Mouse (Mus musculus): ENCODE results near the gene 1700016D06Rik. TPM values are rescaled to one million over a fixed set of nuclear protein-coding genes. Genes with fewer than 3 reads are reported as not detected.

1700016D06Rik gene
- total RNA-seq (2021), result not detected in 2 replicates
- long read RNA-seq, result 0 reads

- no peak for DNase-seq
Measured at GRCm38 (mm10) chr8:11701033-11701362, at the start of gene 1700016D06Rik. Gene 1700016D06Rik (minus strand): TSS chr8:11701063.

GRCm38 (mm10) chr8:11749472-11749871 is 48.6 kb upstream of the 1700016D06Rik start:
- no peak for DNase-seq

GRCm38 (mm10) chr8:11746850-11747600 is 46.2 kb upstream of the 1700016D06Rik start:
- DNase-seq, result no peak

GRCm38 (mm10) chr8:11743580-11743979 is 42.7 kb upstream of the 1700016D06Rik start:
- DNase-seq, result no peak

GRCm38 (mm10) chr8:11740857-11741256 is 40.0 kb upstream of the 1700016D06Rik start:
- no peak for DNase-seq

- no peak for DNase-seq
Measured at GRCm38 (mm10) chr8:11739082-11739481, 38.2 kb upstream of the 1700016D06Rik start.

- no peak for DNase-seq
Measured at GRCm38 (mm10) chr8:11737096-11737495, 36.2 kb upstream of the 1700016D06Rik start.

- DNase-seq, result no peak
Measured at GRCm38 (mm10) chr8:11735672-11736235, 34.9 kb upstream of the 1700016D06Rik start.

- DNase-seq, result no peak
Measured at GRCm38 (mm10) chr8:11730271-11730940, 29.5 kb upstream of the 1700016D06Rik start.

GRCm38 (mm10) chr8:11728482-11729295 is 27.8 kb upstream of the 1700016D06Rik start:
- no peak for DNase-seq

- DNase-seq, result peak; percentile 52
Measured at GRCm38 (mm10) chr8:11727651-11728481, 27.0 kb upstream of the 1700016D06Rik start, which contains the start of gene Arhgef7. Gene Arhgef7 (plus strand): TSS chr8:11727721.

- DNase-seq, result no peak
Measured at GRCm38 (mm10) chr8:11727273-11727650, 26.4 kb upstream of the 1700016D06Rik start.

GRCm38 (mm10) chr8:11717194-11717593 is 16.3 kb upstream of the 1700016D06Rik start:
- no peak for DNase-seq

GRCm38 (mm10) chr8:11712244-11712643 is 11.4 kb upstream of the 1700016D06Rik start:
- DNase-seq, result no peak

GRCm38 (mm10) chr8:11710415-11710814 is 9.6 kb upstream of the 1700016D06Rik start:
- DNase-seq, result no peak

- DNase-seq, result no peak
Measured at GRCm38 (mm10) chr8:11709542-11709941, 8.7 kb upstream of the 1700016D06Rik start.

- no peak for DNase-seq
Measured at GRCm38 (mm10) chr8:11708815-11709214, 8.0 kb upstream of the 1700016D06Rik start.

- DNase-seq, result no peak
Measured at GRCm38 (mm10) chr8:11707701-11708100, 6.8 kb upstream of the 1700016D06Rik start.

GRCm38 (mm10) chr8:11705818-11706217 is 5.0 kb upstream of the 1700016D06Rik start:
- DNase-seq, result no peak

GRCm38 (mm10) chr8:11704716-11705420 is 4.0 kb upstream of the 1700016D06Rik start:
- DNase-seq, result no peak

GRCm38 (mm10) chr8:11703789-11704188 is 2.9 kb upstream of the 1700016D06Rik start:
- DNase-seq, result no peak

Data from adrenal gland, postnatal 25 days (tissue).